Mouse (Mus musculus): ENCODE measurements around the gene Pde6c. TPM values are rescaled to one million over a fixed set of nuclear protein-coding genes. Genes with fewer than 3 reads are reported as not detected.

Pde6c gene
- total RNA-seq, 1 experiment from 2014 or later = not detected

- ATAC-seq (replicated peaks; ENCODE audit: insufficient number of reproducible peaks, low FRiP score, low TSS enrichment, poor library complexity, severe bottlenecking) = no peak
These were observed 5.9 kb upstream of the Pde6c start for GRCm38 (mm10) chr19:38126656-38127055.

DNA sequence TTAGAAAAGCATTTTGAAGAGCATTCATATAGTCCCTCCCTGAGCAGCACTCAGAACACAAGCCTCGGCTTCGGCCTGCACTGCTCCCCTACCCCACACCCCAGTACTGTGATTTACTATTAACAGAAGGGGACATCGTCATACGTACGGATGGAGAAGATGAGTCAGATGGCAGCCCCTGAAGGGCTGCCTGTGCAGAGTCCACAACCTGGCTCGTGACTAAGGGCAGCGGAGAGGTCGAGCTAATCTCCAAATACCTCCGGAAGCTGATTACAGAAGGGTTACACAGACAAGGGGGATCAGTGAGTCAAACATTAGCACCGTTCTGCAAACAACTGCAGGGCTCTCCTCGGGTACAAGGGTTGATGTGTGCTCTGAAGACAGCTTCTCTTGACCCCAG, 1.4 kb downstream of the Pde6c start:
- ATAC-seq (replicated peaks; ENCODE audit: insufficient number of reproducible peaks, low FRiP score, low TSS enrichment, poor library complexity, severe bottlenecking) = no peak

GRCm38 (mm10) chr19:38134806-38135205, 2.2 kb downstream of the Pde6c start:
- ATAC-seq (replicated peaks; ENCODE audit: insufficient number of reproducible peaks, low FRiP score, low TSS enrichment, poor library complexity, severe bottlenecking) = no peak

DNA sequence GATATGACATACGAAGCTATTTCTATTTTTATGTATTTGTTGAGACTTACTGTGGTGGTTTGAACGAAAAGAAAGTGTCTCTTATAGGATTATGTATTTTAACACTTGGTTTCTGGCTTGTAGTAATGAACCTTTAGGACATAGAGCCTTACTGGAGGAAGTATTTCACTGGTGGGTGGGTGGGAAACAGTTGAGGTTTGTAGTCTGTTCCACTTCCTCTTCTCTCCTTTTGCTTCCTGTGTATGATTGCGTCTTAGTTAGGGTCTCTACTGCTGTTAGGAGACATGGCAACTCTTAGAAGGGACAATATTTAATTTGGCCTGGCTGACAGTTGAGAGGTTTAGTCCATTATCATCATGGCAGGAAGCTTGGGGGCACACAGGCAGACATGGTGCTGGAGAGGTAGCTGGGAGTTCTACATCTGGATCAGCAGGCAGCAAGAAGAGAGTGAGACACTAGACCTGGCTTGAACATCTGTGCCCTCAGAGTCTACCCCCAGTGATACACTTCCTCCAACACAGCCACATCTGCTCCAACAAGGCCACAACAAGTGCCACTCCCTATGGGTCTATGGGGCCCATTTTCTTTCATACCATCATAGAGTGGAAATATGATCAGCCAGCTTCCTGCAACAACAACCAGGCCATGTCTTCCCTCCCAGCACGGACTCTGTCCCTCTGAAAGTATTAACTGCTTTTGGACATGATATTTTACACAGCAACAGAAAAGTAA, 11.1 kb downstream of the Pde6c start:
- no peak for ATAC-seq (replicated peaks; ENCODE audit: insufficient number of reproducible peaks, low FRiP score, low TSS enrichment, poor library complexity, severe bottlenecking)

DNA sequence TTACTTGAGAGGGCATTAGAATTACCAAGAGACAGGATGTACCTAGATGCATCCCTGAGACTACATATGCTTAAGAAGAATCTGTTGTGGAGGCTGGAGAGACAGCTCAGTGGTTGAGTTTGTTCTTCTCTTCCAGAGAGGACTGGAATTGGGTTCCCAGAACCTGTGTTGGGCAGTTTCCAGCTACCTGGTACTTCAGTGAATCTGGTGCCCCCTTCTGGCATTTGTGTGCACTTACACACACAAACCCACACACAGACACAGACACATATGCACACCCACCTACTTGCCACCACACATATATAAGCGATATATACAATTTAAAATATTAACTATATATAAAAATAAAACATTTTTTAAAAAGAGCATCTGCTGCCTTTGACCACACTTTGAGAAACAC, 23.7 kb downstream of the Pde6c start:
- ATAC-seq (replicated peaks; ENCODE audit: insufficient number of reproducible peaks, low FRiP score, low TSS enrichment, poor library complexity, severe bottlenecking) = no peak

DNA sequence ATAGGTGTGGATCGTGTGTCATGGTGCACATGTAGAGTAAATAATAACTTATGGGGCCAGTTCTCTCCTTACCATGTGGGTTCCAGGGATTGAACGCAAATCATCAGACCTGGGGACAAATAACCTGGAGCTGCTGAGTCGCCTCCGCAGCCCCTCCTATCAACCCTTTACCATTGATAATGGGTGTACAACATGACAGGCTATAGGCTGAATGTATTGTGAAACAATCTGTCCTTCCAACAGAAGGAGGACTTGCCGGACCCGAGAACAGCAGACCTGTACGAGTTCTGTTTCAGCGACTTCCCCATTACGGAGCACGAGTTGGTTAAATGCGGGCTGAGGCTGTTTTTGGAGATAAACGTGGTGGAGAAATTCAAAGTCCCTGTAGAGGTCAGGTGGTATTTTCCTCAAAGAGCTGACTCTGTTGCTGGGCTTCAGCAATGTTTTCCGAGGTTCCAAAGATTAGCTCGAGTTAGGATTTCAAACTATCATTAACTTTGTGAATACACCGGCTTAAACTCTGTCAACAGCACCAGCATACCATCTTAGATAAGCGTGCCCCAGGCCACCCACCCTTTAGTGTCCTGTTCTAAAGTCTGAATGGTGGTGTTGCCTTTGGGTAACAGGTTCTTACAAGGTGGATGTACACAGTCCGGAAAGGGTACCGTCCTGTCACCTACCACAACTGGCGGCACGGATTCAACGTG, 29.2 kb downstream of the Pde6c start:
- ATAC-seq (replicated peaks; ENCODE audit: insufficient number of reproducible peaks, low FRiP score, low TSS enrichment, poor library complexity, severe bottlenecking) = no peak

- ATAC-seq (replicated peaks; ENCODE audit: insufficient number of reproducible peaks, low FRiP score, low TSS enrichment, poor library complexity, severe bottlenecking) = no peak
These were observed 32.1 kb downstream of the Pde6c start for GRCm38 (mm10) chr19:38164633-38165032.

DNA sequence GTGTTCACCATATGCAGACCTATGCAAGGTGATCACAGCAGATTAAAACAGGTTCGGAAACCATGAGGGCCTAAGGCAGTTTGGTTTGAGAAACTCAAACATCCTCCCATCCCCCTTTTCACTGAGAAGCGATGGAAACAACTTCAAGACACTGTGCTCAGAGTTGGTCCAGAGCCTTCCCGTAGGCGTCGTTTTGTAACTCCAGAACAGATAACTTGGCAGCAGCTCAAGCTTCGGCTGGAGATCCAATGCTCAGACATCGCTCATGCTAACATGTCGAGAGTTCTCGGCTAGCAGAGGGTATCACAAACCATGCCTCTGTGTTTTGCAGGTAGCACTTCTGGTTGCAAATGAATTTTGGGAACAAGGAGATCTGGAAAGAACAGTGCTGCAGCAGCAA, 47.1 kb downstream of the Pde6c start:
- ATAC-seq (replicated peaks; ENCODE audit: insufficient number of reproducible peaks, low FRiP score, low TSS enrichment, poor library complexity, severe bottlenecking) = no peak

GRCm38 (mm10) chr19:38186631-38187344, 54.2 kb downstream of the Pde6c start:
- no peak for ATAC-seq (replicated peaks; ENCODE audit: insufficient number of reproducible peaks, low FRiP score, low TSS enrichment, poor library complexity, severe bottlenecking)

DNA sequence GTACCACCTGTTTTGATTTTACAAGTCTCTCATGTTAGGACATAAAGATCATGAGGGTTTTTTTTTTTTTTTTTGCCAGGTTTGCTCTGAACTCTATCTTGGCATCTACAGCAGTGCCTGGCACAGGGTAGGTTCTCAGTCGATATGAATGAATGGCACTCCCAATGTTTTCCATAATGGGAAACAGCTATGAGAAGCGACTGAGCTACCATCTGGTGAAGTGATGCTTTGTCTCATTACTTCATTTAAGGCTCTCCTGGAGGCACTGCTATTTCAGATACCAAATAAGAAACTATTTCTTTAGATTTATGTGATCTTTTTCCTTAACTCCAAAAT, 54.7 kb downstream of the Pde6c start:
- no peak for ATAC-seq (replicated peaks; ENCODE audit: insufficient number of reproducible peaks, low FRiP score, low TSS enrichment, poor library complexity, severe bottlenecking)

- no peak for ATAC-seq (replicated peaks; ENCODE audit: insufficient number of reproducible peaks, low FRiP score, low TSS enrichment, poor library complexity, severe bottlenecking)
These were observed 58.0 kb downstream of the Pde6c start for GRCm38 (mm10) chr19:38190606-38191005.

- ATAC-seq (replicated peaks; ENCODE audit: insufficient number of reproducible peaks, low FRiP score, low TSS enrichment, poor library complexity, severe bottlenecking) = no peak
These were observed 58.9 kb downstream of the Pde6c start for GRCm38 (mm10) chr19:38191446-38191845.

DNA sequence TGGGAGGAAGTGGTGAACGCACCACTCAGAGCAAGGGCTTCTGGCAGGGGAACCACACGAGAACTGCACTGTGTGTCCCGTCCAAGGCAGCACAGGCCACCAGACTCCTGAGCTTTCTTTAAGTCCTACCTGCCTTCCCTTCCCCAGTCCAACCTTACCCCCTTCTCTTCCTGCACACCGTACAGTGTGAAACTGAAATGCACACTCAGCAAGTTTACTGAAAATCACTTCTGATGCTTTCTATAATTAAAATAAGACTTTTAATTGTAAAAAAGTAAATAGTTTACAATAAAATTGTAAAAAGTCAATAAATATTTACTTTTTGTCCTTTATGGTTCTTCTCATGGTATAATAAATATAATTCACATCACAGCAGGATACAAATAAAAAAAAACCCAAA, 62.7 kb downstream of the Pde6c start:
- no peak for ATAC-seq (replicated peaks; ENCODE audit: insufficient number of reproducible peaks, low FRiP score, low TSS enrichment, poor library complexity, severe bottlenecking)

DNA sequence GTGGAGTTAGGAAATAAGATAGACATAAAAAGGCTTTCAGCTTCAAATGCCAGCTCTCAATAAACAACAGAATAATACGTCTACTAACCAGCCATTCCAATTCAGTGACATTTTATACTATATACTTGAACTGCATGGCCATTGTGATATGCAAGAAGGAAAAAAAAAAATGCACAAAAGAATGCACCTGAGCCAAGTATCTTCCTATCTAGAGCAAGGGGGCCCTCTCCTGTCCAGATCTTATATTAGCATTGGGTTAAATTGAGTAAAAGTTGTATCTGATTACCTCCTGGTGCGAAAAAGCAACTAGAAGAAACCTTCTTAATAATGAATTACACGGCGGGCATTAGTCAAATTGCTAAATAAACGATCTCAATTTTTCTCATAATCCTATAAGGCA, 66.2 kb downstream of the Pde6c start:
- ATAC-seq (replicated peaks; ENCODE audit: insufficient number of reproducible peaks, low FRiP score, low TSS enrichment, poor library complexity, severe bottlenecking) = no peak

- no peak for ATAC-seq (replicated peaks; ENCODE audit: insufficient number of reproducible peaks, low FRiP score, low TSS enrichment, poor library complexity, severe bottlenecking)
These were observed 74.1 kb downstream of the Pde6c start for GRCm38 (mm10) chr19:38206669-38207068.

DNA sequence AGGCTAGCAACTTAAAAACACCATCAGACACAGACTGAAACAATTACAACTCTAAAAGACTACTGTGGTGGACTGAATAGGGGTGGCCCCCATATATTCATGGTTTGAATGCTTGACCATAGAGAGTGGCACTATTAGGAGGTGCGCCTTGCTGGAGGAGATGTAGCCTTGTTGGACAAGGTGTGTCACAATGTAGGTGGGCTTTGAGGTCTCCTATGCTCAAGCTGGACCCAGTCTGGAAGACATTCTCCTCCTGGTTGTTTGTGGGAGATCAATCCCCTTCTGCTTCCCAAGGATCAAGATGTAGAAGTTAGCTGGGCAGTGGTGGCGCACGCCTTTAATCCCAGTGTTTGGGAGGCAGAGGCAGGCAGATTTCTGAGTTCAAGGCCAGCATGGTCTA, 85.1 kb downstream of the Pde6c start:
- ATAC-seq (replicated peaks; ENCODE audit: insufficient number of reproducible peaks, low FRiP score, low TSS enrichment, poor library complexity, severe bottlenecking) = no peak

GRCm38 (mm10) chr19:38223356-38223904, 90.8 kb downstream of the Pde6c start:
- peak; percentile 36; the same call in 1 of the 2 replicates for ATAC-seq (replicated peaks; ENCODE audit: insufficient number of reproducible peaks, low FRiP score, low TSS enrichment, poor library complexity, severe bottlenecking)

- peak; percentile 93 for ATAC-seq (replicated peaks; ENCODE audit: insufficient number of reproducible peaks, low FRiP score, low TSS enrichment, poor library complexity, severe bottlenecking)
These were observed 91.5 kb downstream of the Pde6c start, which contains the start of gene Fra10ac1 for GRCm38 (mm10) chr19:38223905-38224684. Gene Fra10ac1 (minus strand): TSS chr19:38224156.

GRCm38 (mm10) chr19:38224685-38225060, 92.1 kb downstream of the Pde6c start:
- ATAC-seq (replicated peaks; ENCODE audit: insufficient number of reproducible peaks, low FRiP score, low TSS enrichment, poor library complexity, severe bottlenecking) = no peak
